In the genomic region with DNA sequence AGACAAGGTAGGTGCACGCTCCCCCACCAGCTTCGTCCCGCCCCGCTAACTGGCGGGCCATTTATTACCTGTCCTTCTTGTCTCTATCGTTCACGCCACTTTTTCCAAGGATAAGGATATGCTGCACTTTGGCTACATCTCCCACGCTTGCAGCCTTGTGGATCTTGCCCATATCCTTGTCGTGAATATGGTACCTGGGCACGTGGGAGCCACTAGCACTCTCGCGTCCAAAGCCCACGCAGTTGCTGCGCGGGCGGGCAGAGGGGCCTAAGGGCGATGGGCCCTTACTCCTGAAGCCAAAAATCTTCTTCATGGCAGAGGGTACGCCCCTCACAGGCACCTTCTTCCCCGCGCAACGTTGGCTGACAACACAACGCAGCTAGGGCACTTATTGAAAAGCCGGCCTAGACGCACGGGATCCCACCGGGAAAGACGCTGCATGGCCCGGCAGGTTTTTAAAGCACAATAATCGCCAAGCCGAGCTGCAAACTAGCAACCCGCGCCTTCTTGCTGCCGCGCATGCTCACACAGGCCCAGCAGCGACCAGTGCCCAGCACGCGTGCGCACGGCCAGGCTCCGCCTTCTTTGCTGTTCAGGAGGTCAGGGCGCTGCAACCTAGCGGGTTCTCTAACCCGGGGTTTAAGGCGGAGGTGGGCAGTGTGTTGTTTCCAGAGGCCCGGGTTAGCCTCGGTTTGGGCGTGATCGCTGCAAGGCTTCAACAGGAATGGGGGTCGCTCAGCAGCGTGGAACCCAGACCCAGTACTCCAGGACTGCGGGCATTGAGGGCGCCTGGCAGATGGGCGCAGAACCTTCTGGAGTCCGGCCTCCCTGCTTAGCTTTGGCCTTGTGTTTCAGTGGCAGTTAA, we compare ENCODE assay signal across 8 mouse cellular contexts. TPM values are rescaled to one million over a fixed set of nuclear protein-coding genes. Genes with fewer than 3 reads are reported as not detected.
DNase-seq lines count a peak whose midpoint lies in the region; ATAC-seq and TF ChIP-seq lines count a peak whose summit lies in the region.

Gene Ankrd26 (minus strand): TSS at position 482 of the 865 bp plus-strand sequence.

- TF ChIP-seq POLR2A in ES-Bruce4 (IDR thresholded peaks at IDR 0.05; ENCODE audit: insufficient read depth, low read length), result peak; percentile 46

- no peaks in the 10 kb centered on the region for H3K9me3 ChIP-seq in ES-Bruce4 (replicated peaks; ENCODE audit: control insufficient read depth, insufficient read depth, low read length, poor library complexity, severe bottlenecking)
- no peaks in the 10 kb centered on the region for H3K9me3 ChIP-seq in forebrain, embryonic 13.5 days (replicated peaks)
- no peaks in the 10 kb centered on the region for H3K9me3 ChIP-seq in liver, postnatal 0 days (ENCODE audit: low read length)
- H3K9me3 ChIP-seq in neural tube, embryonic 14.5 days (ENCODE audit: control insufficient read depth, low read length), result no peaks in the 10 kb centered on the region

- H3K27me3 ChIP-seq in ES-Bruce4 (ENCODE audit: control insufficient read depth, insufficient read depth, low read length, poor library complexity, severe bottlenecking), result no peaks in the 10 kb centered on the region
- no peaks in the 10 kb centered on the region for H3K27me3 ChIP-seq in forebrain, embryonic 13.5 days
- H3K27me3 ChIP-seq in liver, postnatal 0 days (ENCODE audit: insufficient read depth, low read length), result no peaks in the 10 kb centered on the region
- H3K27me3 ChIP-seq in neural tube, embryonic 14.5 days (ENCODE audit: control insufficient read depth, insufficient read depth, low read length), result no peaks in the 10 kb centered on the region

- 6% methylated on average over 54 of the region's 54 CpGs for WGBS in forebrain, embryonic 13.5 days
- 2% methylated on average over 54 of the region's 54 CpGs for WGBS in large intestine, adult 2 months
- 3% methylated on average over 54 of the region's 54 CpGs for WGBS in liver, postnatal 0 days (ENCODE audit: insufficient replicate concordance)
- WGBS in neural tube, embryonic 14.5 days, result 5% methylated on average over 54 of the region's 54 CpGs

- peak within 1 kb of the TSS; percentile 93 for H3K4me2 ChIP-seq in forebrain, embryonic 13.5 days
- H3K4me2 ChIP-seq in liver, postnatal 0 days (ENCODE audit: low read depth, low read length), result peak within 1 kb of the TSS; percentile 93
- H3K4me2 ChIP-seq in neural tube, embryonic 14.5 days (ENCODE audit: low read depth, low read length), result peak within 1 kb of the TSS; percentile 92

- H3K4me1 ChIP-seq in ES-Bruce4 (ENCODE audit: control insufficient read depth, insufficient read depth, low read length), result no peaks in the 10 kb centered on the region
- peaks cover 44% of the 10 kb centered on the region for H3K4me1 ChIP-seq in forebrain, embryonic 13.5 days
- H3K4me1 ChIP-seq in liver, postnatal 0 days (ENCODE audit: insufficient read depth), result peaks cover 18% of the 10 kb centered on the region
- H3K4me1 ChIP-seq in neural tube, embryonic 14.5 days (ENCODE audit: control insufficient read depth, insufficient read depth, low read length), result peaks cover 21% of the 10 kb centered on the region

- ATAC-seq in cerebellum, adult (ENCODE audit: insufficient number of reproducible peaks, low FRiP score, low TSS enrichment), result peak; percentile 97
- ATAC-seq in forebrain, embryonic 13.5 days, result peak; percentile 98
- peak; percentile 99 for ATAC-seq in liver, postnatal 0 days
- peak; percentile 95 for ATAC-seq in neural tube, embryonic 14.5 days (ENCODE audit: low read depth)

- H3K4me3 ChIP-seq in ES-Bruce4 (ENCODE audit: low read depth, low read length), result peak within 1 kb of the TSS; percentile 75
- H3K4me3 ChIP-seq in forebrain, embryonic 13.5 days, result peak within 1 kb of the TSS; percentile 74
- H3K4me3 ChIP-seq in liver, postnatal 0 days (ENCODE audit: low read depth, low read length), result peak within 1 kb of the TSS; percentile 79
- peak within 1 kb of the TSS; percentile 77 for H3K4me3 ChIP-seq in neural tube, embryonic 14.5 days (ENCODE audit: low read depth, low read length)

- no peak for TF ChIP-seq CTCF in ES-Bruce4 (IDR thresholded peaks at IDR 0.05; ENCODE audit: low read depth, low read length)
- no peak for TF ChIP-seq CTCF in liver, postnatal 0 days (IDR thresholded peaks at IDR 0.05; ENCODE audit: low read depth)

- H3K27ac ChIP-seq in ES-Bruce4 (ENCODE audit: insufficient read depth, low read length), result no peak within 1 kb of the TSS
- H3K27ac ChIP-seq in forebrain, embryonic 13.5 days, result peak within 1 kb of the TSS; percentile 73
- H3K27ac ChIP-seq in liver, postnatal 0 days (ENCODE audit: low read depth), result peak within 1 kb of the TSS; percentile 49
- peak within 1 kb of the TSS; percentile 84 for H3K27ac ChIP-seq in neural tube, embryonic 14.5 days (ENCODE audit: low read depth, low read length)

- H3K9ac ChIP-seq in ES-Bruce4 (ENCODE audit: low read depth, poor library complexity, severe bottlenecking), result peak within 1 kb of the TSS; percentile 28
- peak within 1 kb of the TSS; percentile 87 for H3K9ac ChIP-seq in forebrain, embryonic 13.5 days
- H3K9ac ChIP-seq in liver, postnatal 0 days (replicated peaks), result peak within 1 kb of the TSS; percentile 83
- peak within 1 kb of the TSS; percentile 78 for H3K9ac ChIP-seq in neural tube, embryonic 14.5 days (replicated peaks; ENCODE audit: low read depth, low read length)

- TF ChIP-seq EP300 in ES-Bruce4 (IDR thresholded peaks at IDR 0.05; ENCODE audit: insufficient read depth, low read depth, low read length), result no peak
- no peak for TF ChIP-seq EP300 in liver, postnatal 0 days (IDR thresholded peaks at IDR 0.05; ENCODE audit: low read depth)

- H3K36me3 ChIP-seq in ES-Bruce4 (ENCODE audit: control insufficient read depth, insufficient read depth, low read length, poor library complexity, severe bottlenecking), result peaks cover 5% of the 10 kb centered on the region; the same call in 1 of the 2 replicates
- H3K36me3 ChIP-seq in forebrain, embryonic 13.5 days (ENCODE audit: poor library complexity, severe bottlenecking), result peaks cover 22% of the 10 kb centered on the region
- H3K36me3 ChIP-seq in liver, postnatal 0 days (replicated peaks; ENCODE audit: insufficient read depth, low read length), result peaks cover 2% of the 10 kb centered on the region
- H3K36me3 ChIP-seq in neural tube, embryonic 14.5 days (ENCODE audit: control insufficient read depth, insufficient read depth, low read length), result peaks cover 7% of the 10 kb centered on the region; the same call in 1 of the 2 replicates

- peak; percentile 95 to 96 for DNase-seq in heart, postnatal 10 days
- DNase-seq in large intestine, adult 2 months (ENCODE audit: low read depth, low spot score), result peak; percentile 82
- DNase-seq in liver, postnatal 0 days, result peak; percentile 95
- peak; percentile 96 for DNase-seq in testis, postnatal 10 days (ENCODE audit: low spot score)

- intact Hi-C loops in heart, postnatal 10 days (cut with DNase I), result no loop called here

RNA-seq across cellular contexts. Expression of gene Ankrd26, which starts in this region (rescaled TPM):
- 10.6 and 14.0 TPM in 2 replicates for polyA plus RNA-seq in ES-Bruce4 (2011; ENCODE audit: insufficient read depth, insufficient read length, low read depth, missing spikeins)
- 25.0 and 25.8 TPM in 2 replicates for polyA plus RNA-seq in forebrain, embryonic 13.5 days (2015; fragmentation: Nextera tagmentation; extraction: Ambion mirVana)
- total RNA-seq in heart, postnatal 10 days (2021), result 1 to 10 TPM; 2.1 to 3.4 TPM
- polyA plus RNA-seq in large intestine, adult 2 months (2012; rRNA removed), result 0.36 and 0.71 TPM in 2 replicates
- 3.8 and 5.6 TPM in 2 replicates for polyA plus RNA-seq in liver, postnatal 0 days (2015; fragmentation: Nextera tagmentation; extraction: Ambion mirVana)
- 15.0 and 17.4 TPM in 2 replicates for polyA plus RNA-seq in neural tube, embryonic 14.5 days (2014; fragmentation: Nextera tagmentation; extraction: Ambion mirVana)

Comparison
In these comparisons a context has a peak if more than half of its experiments do, and no peak if none do; other contexts are left out.
1. Peak in DNase-seq in large intestine, adult 2 months; RNA of the gene not detected or under 1 TPM.
2. H3K9ac ChIP-seq: peak in every context shown above with its lines; median percentile 87 in forebrain, embryonic 13.5 days; 83 in liver, postnatal 0 days; 78 in neural tube, embryonic 14.5 days; 28 in ES-Bruce4.